Mouse (Mus musculus) MEL (cell line): ENCODE data around the gene Blm. TPM values are rescaled to one million over a fixed set of nuclear protein-coding genes. Genes with fewer than 3 reads are reported as not detected.

Experiments used
- DNase-seq: peaks from one replicate; pipeline ENCODE4 v3.0.0; 2011; ENCODE audit warnings: low read depth, low spot score
- H3K27ac ChIP-seq: 2 replicates; pipeline ENCODE4 v1.5.1; 2012; ENCODE audit warnings: low read depth, mild to moderate bottlenecking, control low read depth, low read length, moderate library complexity; ENCODE audit not compliant: control insufficient read depth
- H3K27me3 ChIP-seq, 2 experiments: fragments of 150-350 bp in 1 of 2; sonication (generic) in 1 of 2; 2 replicates each; pipeline ENCODE4 v1.6.1; 2012; ENCODE audit warnings: low read length in 2 of 2, mild to moderate bottlenecking in 2 of 2, improper control_type of control experiment in 1 of 2, moderate library complexity in 1 of 2; ENCODE audit not compliant: insufficient read depth in 2 of 2, control insufficient read depth in 1 of 2
- H3K36me3 ChIP-seq, 2 experiments: 2 replicates each; pipeline ENCODE4 v1.6.1; 2012 to 2014; ENCODE audit warnings: low read length in 2 of 2, improper control_type of control experiment in 1 of 2, inconsistent platforms in 1 of 2, mild to moderate bottlenecking in 1 of 2; ENCODE audit not compliant: insufficient read depth in 2 of 2, control insufficient read depth in 1 of 2
- H3K4me1 ChIP-seq, 2 experiments: fragments of 150-350 bp in 1 of 2; sonication (generic) in 1 of 2; 2 replicates each; pipeline ENCODE4 v1.6.1; 2012; ENCODE audit warnings: low read length in 2 of 2, improper control_type of control experiment in 1 of 2, mild to moderate bottlenecking in 1 of 2; ENCODE audit not compliant: insufficient read depth in 2 of 2, control insufficient read depth in 1 of 2
- H3K4me3 ChIP-seq, 2 experiments: fragments of 150-350 bp in 1 of 2; sonication (generic) in 1 of 2; 2 replicates each; pipeline ENCODE4 v1.5.1; 2012; ENCODE audit warnings: low read depth in 2 of 2, low read length in 2 of 2, mild to moderate bottlenecking in 2 of 2, moderate library complexity in 2 of 2, control low read depth in 1 of 2, improper control_type of control experiment in 1 of 2; ENCODE audit not compliant: control insufficient read depth in 1 of 2, insufficient read depth in 1 of 2
- H3K79me2 ChIP-seq: 2 replicates; pipeline ENCODE4 v1.6.1; 2012; ENCODE audit warnings: mild to moderate bottlenecking, low read length, moderate library complexity; ENCODE audit not compliant: control insufficient read depth, poor library complexity, insufficient read depth
- H3K9ac ChIP-seq: 2 replicates; pipeline ENCODE4 v1.6.1; 2012; ENCODE audit warnings: low read depth, mild to moderate bottlenecking, control low read depth, low read length, moderate library complexity; ENCODE audit not compliant: control insufficient read depth, poor library complexity, severe bottlenecking
- H3K9me3 ChIP-seq: fragments of 150-350 bp; sonication (generic); replicated peaks from 2 replicates; pipeline ENCODE4 v1.6.1; 2012; ENCODE audit warnings: mild to moderate bottlenecking, low read length, improper control_type of control experiment, moderate library complexity; ENCODE audit not compliant: insufficient read depth
- BHLHE40 ChIP-seq: IDR thresholded peaks from 2 replicates; pipeline ENCODE4 v1.6.1; 2012; ENCODE audit warnings: low read depth, mild to moderate bottlenecking, inconsistent platforms, low read length, improper control_type of control experiment, borderline replicate concordance
- EP300 ChIP-seq, 2 experiments: IDR thresholded peaks; 2 replicates each; pipeline ENCODE4 v1.6.1; 2011; ENCODE audit warnings: improper control_type of control experiment in 2 of 2, low read length in 2 of 2, low read depth in 1 of 2, mild to moderate bottlenecking in 1 of 2
- GATA1 ChIP-seq: IDR thresholded peaks from 2 replicates; pipeline ENCODE4 v1.6.1; 2011; ENCODE audit warnings: low read depth, low read length, improper control_type of control experiment
- MAX ChIP-seq: IDR thresholded peaks from 2 replicates; pipeline ENCODE4 v1.6.1; 2011; ENCODE audit warnings: low read length, improper control_type of control experiment
- MAZ ChIP-seq: IDR thresholded peaks from 2 replicates; pipeline ENCODE4 v1.6.1; 2012; ENCODE audit warnings: low read depth, mild to moderate bottlenecking, inconsistent platforms, low read length, improper control_type of control experiment
- MYC ChIP-seq: IDR thresholded peaks from 2 replicates; pipeline ENCODE4 v1.6.1; 2011; ENCODE audit warnings: low read depth, mild to moderate bottlenecking, low read length, improper control_type of control experiment, moderate library complexity
- POLR2A ChIP-seq, 2 experiments: IDR thresholded peaks; 2 replicates each; pipeline ENCODE4 v1.6.1; 2011 to 2012; ENCODE audit warnings: low read length in 2 of 2, mild to moderate bottlenecking in 2 of 2, control low read depth in 1 of 2, improper control_type of control experiment in 1 of 2, low read depth in 1 of 2, moderate library complexity in 1 of 2; ENCODE audit not compliant: control insufficient read depth in 1 of 2, insufficient read depth in 1 of 2, poor library complexity in 1 of 2
- POLR2AphosphoS2 ChIP-seq: IDR thresholded peaks from 2 replicates; pipeline ENCODE4 v1.6.1; 2011; ENCODE audit warnings: low read length, improper control_type of control experiment
- POLR2AphosphoS5 ChIP-seq: IDR thresholded peaks from 2 replicates; pipeline ENCODE4 v1.6.1; 2012; ENCODE audit warnings: low read depth, borderline replicate concordance, mild to moderate bottlenecking, inconsistent platforms, low read length, moderate library complexity, mixed read lengths
- ZMIZ1 ChIP-seq: IDR thresholded peaks from 2 replicates; pipeline ENCODE4 v1.6.1; 2012; ENCODE audit warnings: low read depth, mild to moderate bottlenecking, inconsistent platforms, low read length, improper control_type of control experiment, moderate library complexity
- ZNF384 ChIP-seq: IDR thresholded peaks from 2 replicates; pipeline ENCODE4 v1.6.1; 2012; ENCODE audit warnings: low read depth, mild to moderate bottlenecking, inconsistent platforms, low read length, improper control_type of control experiment
- polyA plus RNA-seq, 2 experiments: library from polyadenylated mRNA; stranded (reverse) in 1 of 2; unstranded in 1 of 2; fragments of >175 nt in 1 of 2; fragments of >200 nt in 1 of 2; gene quantifications; 2 replicates each; pipeline versions ENCODE4 v1.2.1 to v1.2.4; 2012; ENCODE audit warnings: low replicate concordance in 2 of 2, low read depth in 1 of 2; ENCODE audit not compliant: insufficient read length in 2 of 2, insufficient read depth in 1 of 2, missing spikeins in 1 of 2
- total RNA-seq: library from RNA; depleted of rRNA; stranded (reverse); fragments of 300-350 nt; gene quantifications from 2 replicates; pipeline ENCODE4 v1.2.3, GENCODE M21; 2012

Blm gene
- total and polyA plus RNA-seq, 3 experiments, result 28.5 to 83.8 (median 52.0) TPM

- no peak for DNase-seq
- H3K27ac ChIP-seq, result no peak overlapping the region
- no peaks in the 10 kb centered on the region for H3K27me3 ChIP-seq
- peaks cover 8% of the 10 kb centered on the region for H3K79me2 ChIP-seq
- H3K9me3 ChIP-seq, result no peaks in the 10 kb centered on the region
- no peak overlapping the region for H3K9ac ChIP-seq
- H3K4me1 ChIP-seq, result peaks cover 19 to 47% of the 10 kb centered on the region in 2 experiments
- H3K36me3 ChIP-seq, result peaks cover 0 to 29% of the 10 kb centered on the region in 2 experiments; a peak in 2 of 4 replicates
- TF ChIP-seq POLR2A (IDR thresholded peaks at IDR 0.05; ENCODE audit: control insufficient read depth in 1 of 2, insufficient read depth in 1 of 2, low read depth in 1 of 2, low read length in 2 of 2, poor library complexity in 1 of 2) (no peak), POLR2AphosphoS5 (no peak), MAX (0 out of 2 replicates have a peak, but pooled peaks have one; percentile 9), POLR2AphosphoS2 (peak; percentile 36; the same call in 1 of the 2 replicates)
- no peak overlapping the region for H3K4me3 ChIP-seq
Measured at GRCm38 (mm10) chr7:80441986-80442904, 92.7 kb downstream of the Blm start.

- peaks cover 8% of the 10 kb centered on the region for H3K79me2 ChIP-seq
- DNase-seq, result no peak
- peaks cover 6 to 41% of the 10 kb centered on the region in 2 experiments for H3K4me1 ChIP-seq
- no peak overlapping the region for H3K27ac ChIP-seq
- H3K4me3 ChIP-seq, result no peak overlapping the region
- TF ChIP-seq EP300 (IDR thresholded peaks at IDR 0.05; ENCODE audit: low read depth in 1 of 2, low read length in 2 of 2) (no peak), ZMIZ1 (0 out of 2 replicates have a peak, but pooled peaks have one; percentile 24)
- H3K27me3 ChIP-seq, result no peaks in the 10 kb centered on the region
- H3K9ac ChIP-seq, result no peak overlapping the region
- no peaks in the 10 kb centered on the region for H3K9me3 ChIP-seq
- H3K36me3 ChIP-seq, result peaks cover 0 to 19% of the 10 kb centered on the region in 2 experiments; a peak in 2 of 4 replicates
Measured at GRCm38 (mm10) chr7:80440685-80441084, 94.2 kb downstream of the Blm start.

- TF ChIP-seq MYC (no peak), GATA1 (no peak), BHLHE40 (no peak), ZNF384 (no peak), MAZ (no peak), POLR2A (IDR thresholded peaks at IDR 0.05; ENCODE audit: control insufficient read depth in 1 of 2, insufficient read depth in 1 of 2, low read depth in 1 of 2, low read length in 2 of 2, poor library complexity in 1 of 2) (no peak)
- Histone ChIP-seq H3K9me3 (no peaks in the 10 kb centered on the region), H3K4me1 (peaks cover 8 to 41% of the 10 kb centered on the region in 2 experiments; a peak in 3 of 4 replicates), H3K27me3 (no peaks in the 10 kb centered on the region), H3K27ac (no peak overlapping the region), H3K79me2 (peaks cover 8% of the 10 kb centered on the region), H3K4me3 (no peak overlapping the region), H3K9ac (no peak overlapping the region), H3K36me3 (peaks cover 0 to 19% of the 10 kb centered on the region in 2 experiments; a peak in 2 of 4 replicates)
- DNase-seq, result no peak
Measured at GRCm38 (mm10) chr7:80439789-80440488, 95.0 kb downstream of the Blm start.
